Mouse (Mus musculus) embryonic facial prominence, embryonic 15.5 days (tissue): ENCODE measurements around the gene St3gal3. TPM values are rescaled to one million over a fixed set of nuclear protein-coding genes. Genes with fewer than 3 reads are reported as not detected.

Experiments used
- ATAC-seq: fragments of 200-750 bp; cut with Nextera tagmentation; 2 replicates; pipeline ENCODE4 v1.8.0; 2017; ENCODE audit warnings: low read depth, moderate TSS enrichment; ENCODE audit not compliant: insufficient number of reproducible peaks, low FRiP score, low TSS enrichment
- H3K27ac ChIP-seq: fragments of 300-500 bp; sonication (generic); replicated peaks from 2 replicates; pipeline ENCODE4 v1.5.1; 2015; ENCODE audit warnings: mild to moderate bottlenecking, inconsistent platforms
- H3K27me3 ChIP-seq: fragments of 300-500 bp; sonication (generic); 2 replicates; pipeline ENCODE4 v1.6.1; 2015; ENCODE audit warnings: inconsistent platforms
- H3K36me3 ChIP-seq: fragments of 300-500 bp; sonication (generic); 2 replicates; pipeline ENCODE4 v1.6.1; 2015; ENCODE audit warnings: mild to moderate bottlenecking, inconsistent platforms
- H3K4me1 ChIP-seq: fragments of 300-500 bp; sonication (generic); 2 replicates; pipeline ENCODE4 v1.6.1; 2015; ENCODE audit warnings: inconsistent platforms
- H3K4me2 ChIP-seq: fragments of 300-500 bp; sonication (generic); replicated peaks from 2 replicates; pipeline ENCODE4 v1.6.1; 2015; ENCODE audit warnings: mild to moderate bottlenecking, inconsistent platforms
- H3K4me3 ChIP-seq: fragments of 300-500 bp; sonication (generic); replicated peaks from 2 replicates; pipeline ENCODE4 v1.5.1; 2015; ENCODE audit warnings: mild to moderate bottlenecking, inconsistent platforms
- H3K9ac ChIP-seq: fragments of 300-500 bp; sonication (generic); 2 replicates; pipeline ENCODE4 v1.6.1; 2015; ENCODE audit warnings: inconsistent platforms
- H3K9me3 ChIP-seq: fragments of 300-500 bp; sonication (generic); replicated peaks from 2 replicates; pipeline ENCODE4 v1.6.1; 2016; ENCODE audit warnings: inconsistent platforms
- WGBS: fragments of 180-500 bp; shearing (Covaris S2); methylation state at CpG from one replicate; pipeline ENCODE4 v1.1.7; 2015; 5-methylcytosine and 5-hydroxymethylcytosine counted together
- polyA plus RNA-seq: library from polyadenylated mRNA; unstranded; fragments of >200 nt; fragmentation: Nextera tagmentation; extraction: Ambion mirVana; gene quantifications from 2 replicates; pipeline ENCODE4 v1.2.1, GENCODE M21; 2015

The St3gal3 gene
- polyA plus RNA-seq, 1 experiment from 2014 or later: 9.8 TPM

GRCm38 (mm10) chr4:117889471-117889870, 245.2 kb downstream of the St3gal3 start:
- no peak overlapping the region for H3K9ac ChIP-seq
- H3K4me3 ChIP-seq: no peak overlapping the region
- H3K36me3 ChIP-seq: peaks cover 35% of the 10 kb centered on the region
- ATAC-seq: no peak
- peaks cover 35% of the 10 kb centered on the region for H3K4me1 ChIP-seq
- H3K27me3 ChIP-seq: no peaks in the 10 kb centered on the region
- no peaks in the 10 kb centered on the region for H3K9me3 ChIP-seq
- 89% methylated on average over 15 of the region's 15 CpGs for WGBS
- H3K27ac ChIP-seq: no peak overlapping the region
- H3K4me2 ChIP-seq: no peak overlapping the region

- WGBS: 71% methylated on average over 2 of the region's 2 CpGs
- no peak for ATAC-seq
- Histone ChIP-seq H3K4me3 (peak overlapping the region; percentile 69; the same call in 1 of the 2 replicates), H3K27ac (no peak overlapping the region), H3K4me2 (peak overlapping the region; percentile 85; the same call in 1 of the 2 replicates), H3K4me1 (peaks cover 46% of the 10 kb centered on the region), H3K36me3 (peaks cover 33% of the 10 kb centered on the region), H3K9me3 (no peaks in the 10 kb centered on the region), H3K9ac (no peak overlapping the region), H3K27me3 (no peaks in the 10 kb centered on the region)
Observed at GRCm38 (mm10) chr4:117887920-117888319, 246.8 kb downstream of the St3gal3 start.

GRCm38 (mm10) chr4:117887133-117887532, 247.6 kb downstream of the St3gal3 start, which contains the start of gene Atp6v0b:
TSS of gene Atp6v0b (minus strand) at chr4:117887333.
- peaks cover 51% of the 10 kb centered on the region for H3K4me1 ChIP-seq

GRCm38 (mm10) chr4:117886644-117887043, 248.1 kb downstream of the St3gal3 start:
- H3K27me3 ChIP-seq: no peaks in the 10 kb centered on the region
- no peak for ATAC-seq
- H3K4me3 ChIP-seq: peak overlapping the region; percentile 69
- H3K36me3 ChIP-seq: peaks cover 33% of the 10 kb centered on the region
- H3K9ac ChIP-seq: peak overlapping the region; percentile 63
- H3K27ac ChIP-seq: 0 out of 2 replicates have a peak overlapping the region, but pooled peaks have one; percentile 28
- no peaks in the 10 kb centered on the region for H3K9me3 ChIP-seq
- 3% methylated on average over 24 of the region's 24 CpGs for WGBS
- H3K4me1 ChIP-seq: peaks cover 53% of the 10 kb centered on the region
- peak overlapping the region; percentile 85 for H3K4me2 ChIP-seq

More at GRCm38 (mm10) chr4:117887133-117887532, 247.6 kb downstream of the St3gal3 start, which contains the start of gene Atp6v0b:
- no peaks in the 10 kb centered on the region for H3K27me3 ChIP-seq
- H3K9ac ChIP-seq: peak within 1 kb of the TSS; percentile 63
- under 1% methylated on average over 37 of the region's 37 CpGs for WGBS
- H3K9me3 ChIP-seq: no peaks in the 10 kb centered on the region
- H3K4me3 ChIP-seq: peak within 1 kb of the TSS; percentile 69
- H3K27ac ChIP-seq: 0 out of 2 replicates have a peak within 1 kb of the TSS, but pooled peaks have one; percentile 28
- ATAC-seq: peak; percentile 86
- peaks cover 33% of the 10 kb centered on the region for H3K36me3 ChIP-seq
- peak within 1 kb of the TSS; percentile 85 for H3K4me2 ChIP-seq

GRCm38 (mm10) chr4:117885994-117886393, 248.7 kb downstream of the St3gal3 start:
- peaks cover 52% of the 10 kb centered on the region for H3K4me1 ChIP-seq
- no peaks in the 10 kb centered on the region for H3K27me3 ChIP-seq
- no peak for ATAC-seq
- H3K9ac ChIP-seq: peak overlapping the region; percentile 63
- H3K4me3 ChIP-seq: peak overlapping the region; percentile 69
- peaks cover 33% of the 10 kb centered on the region for H3K36me3 ChIP-seq
- WGBS: 78% methylated on average over 9 of the region's 9 CpGs
- no peaks in the 10 kb centered on the region for H3K9me3 ChIP-seq
- no peak overlapping the region for H3K27ac ChIP-seq
- H3K4me2 ChIP-seq: peak overlapping the region; percentile 85

- Histone ChIP-seq H3K9ac (no peak overlapping the region), H3K27me3 (no peaks in the 10 kb centered on the region), H3K4me2 (no peak overlapping the region), H3K4me1 (peaks cover 49% of the 10 kb centered on the region), H3K4me3 (no peak overlapping the region), H3K9me3 (no peaks in the 10 kb centered on the region), H3K27ac (no peak overlapping the region), H3K36me3 (peaks cover 40% of the 10 kb centered on the region)
- 93% methylated on average over 10 of the region's 10 CpGs for WGBS
- no peak for ATAC-seq
Observed at GRCm38 (mm10) chr4:117885093-117885492, 249.6 kb downstream of the St3gal3 start.

GRCm38 (mm10) chr4:117884146-117884545, 250.6 kb downstream of the St3gal3 start:
- H3K9ac ChIP-seq: 0 out of 2 replicates have a peak overlapping the region, but pooled peaks have one; percentile 79
- no peak overlapping the region for H3K27ac ChIP-seq
- 82% methylated on average over 1 of the region's 1 CpGs for WGBS
- H3K4me3 ChIP-seq: peak overlapping the region; percentile 81
- peak overlapping the region; percentile 81 for H3K4me2 ChIP-seq
- no peak for ATAC-seq
- peaks cover 39% of the 10 kb centered on the region for H3K36me3 ChIP-seq
- H3K27me3 ChIP-seq: no peaks in the 10 kb centered on the region
- H3K4me1 ChIP-seq: peaks cover 49% of the 10 kb centered on the region
- H3K9me3 ChIP-seq: no peaks in the 10 kb centered on the region

GRCm38 (mm10) chr4:117882701-117883691, 251.7 kb downstream of the St3gal3 start, which contains the start of gene B4galt2:
TSS of gene B4galt2 (minus strand) at chr4:117883487.
- Histone ChIP-seq H3K4me1 (peaks cover 49% of the 10 kb centered on the region), H3K27ac (peak within 1 kb of the TSS; percentile 83), H3K36me3 (peaks cover 46% of the 10 kb centered on the region), H3K9ac (peak within 1 kb of the TSS; percentile 79), H3K4me2 (peak within 1 kb of the TSS; percentile 81), H3K4me3 (peak within 1 kb of the TSS; percentile 81), H3K9me3 (no peaks in the 10 kb centered on the region), H3K27me3 (no peaks in the 10 kb centered on the region)
- under 1% methylated on average over 97 of the region's 103 CpGs for WGBS
- peak; percentile 72 for ATAC-seq

Other genes with a start within 250 kb of the St3gal3 start
- gene Atp6v0b, start 247.6 kb downstream of the St3gal3 start, polyA plus RNA-seq: 252 and 271 TPM in 2 replicates
- 15.8 and 16.7 TPM in 2 replicates for gene Dph2, start 242.9 kb downstream of the St3gal3 start, polyA plus RNA-seq
- 46.1 and 49.6 TPM in 2 replicates for gene Ipo13, start 219.9 kb downstream of the St3gal3 start, polyA plus RNA-seq
- 2.1 and 4.3 TPM in 2 replicates for gene Artn, start 205.2 kb downstream of the St3gal3 start, polyA plus RNA-seq
- gene Kdm4a, start 45.1 kb upstream of the St3gal3 start, polyA plus RNA-seq: 35.3 and 36.3 TPM in 2 replicates
- 89.3 and 90.7 TPM in 2 replicates for gene Ptprf, start 156.5 kb upstream of the St3gal3 start, polyA plus RNA-seq